Mouse (Mus musculus) intestine, embryonic 16.5 days (tissue): Measurements from ENCODE around the gene Paqr7. TPM values are rescaled to one million over a fixed set of nuclear protein-coding genes. Genes with fewer than 3 reads are reported as not detected.
A peak's percentile ranks its signal among the peaks of the same experiment; 100 is the strongest.

ENCODE experiments used
- ATAC-seq: fragments of 200-750 bp; cut with Nextera tagmentation; 2 replicates; pipeline ENCODE4 v1.8.0; 2017; ENCODE audit warnings: moderate TSS enrichment, moderate library complexity
- H3K27ac ChIP-seq: fragments of 300-500 bp; sonication (generic); 2 replicates; pipeline ENCODE4 v1.5.1; 2014; ENCODE audit warnings: mild to moderate bottlenecking, low read length
- H3K27me3 ChIP-seq: fragments of 300-500 bp; sonication (generic); replicated peaks from 2 replicates; pipeline ENCODE4 v1.6.1; 2014; ENCODE audit warnings: low read length, control low read depth, mixed read lengths; ENCODE audit not compliant: control insufficient read depth, insufficient read depth
- H3K36me3 ChIP-seq: fragments of 300-500 bp; sonication (generic); 2 replicates; pipeline ENCODE4 v1.6.1; 2014; ENCODE audit warnings: low read length, control low read depth; ENCODE audit not compliant: control insufficient read depth, insufficient read depth
- H3K4me1 ChIP-seq: fragments of 300-500 bp; sonication (generic); 2 replicates; pipeline ENCODE4 v1.6.1; 2014; ENCODE audit warnings: low read length, control low read depth, mixed read lengths; ENCODE audit not compliant: control insufficient read depth, insufficient read depth
- H3K4me2 ChIP-seq: fragments of 300-500 bp; sonication (generic); 2 replicates; pipeline ENCODE4 v1.6.1; 2014; ENCODE audit warnings: low read depth, low read length, control low read depth
- H3K4me3 ChIP-seq: fragments of 300-500 bp; sonication (generic); 2 replicates; pipeline ENCODE4 v1.5.1; 2014; ENCODE audit warnings: mild to moderate bottlenecking, low read length
- H3K9ac ChIP-seq: fragments of 300-500 bp; sonication (generic); 2 replicates; pipeline ENCODE4 v1.6.1; 2014; ENCODE audit warnings: low read depth, low read length
- H3K9me3 ChIP-seq: fragments of 300-500 bp; sonication (generic); 2 replicates; pipeline ENCODE4 v1.6.1; 2016; ENCODE audit warnings: low read length, control low read depth; ENCODE audit not compliant: control insufficient read depth
- WGBS: fragments of 180-500 bp; shearing (Covaris S2); extraction: QIAGEN DNeasy Blood & Tissue Kit; methylation state at CpG from one replicate; pipeline ENCODE4 v1.1.7; 2014; 5-methylcytosine and 5-hydroxymethylcytosine counted together
- polyA plus RNA-seq: library from polyadenylated mRNA; unstranded; fragments of >200 nt; fragmentation: Nextera tagmentation; extraction: Ambion mirVana; gene quantifications from 2 replicates; pipeline ENCODE4 v1.2.1, GENCODE M21; 2015

Gene Paqr7
- polyA plus RNA-seq, 1 experiment from 2014 or later = 23.6 TPM

DNA sequence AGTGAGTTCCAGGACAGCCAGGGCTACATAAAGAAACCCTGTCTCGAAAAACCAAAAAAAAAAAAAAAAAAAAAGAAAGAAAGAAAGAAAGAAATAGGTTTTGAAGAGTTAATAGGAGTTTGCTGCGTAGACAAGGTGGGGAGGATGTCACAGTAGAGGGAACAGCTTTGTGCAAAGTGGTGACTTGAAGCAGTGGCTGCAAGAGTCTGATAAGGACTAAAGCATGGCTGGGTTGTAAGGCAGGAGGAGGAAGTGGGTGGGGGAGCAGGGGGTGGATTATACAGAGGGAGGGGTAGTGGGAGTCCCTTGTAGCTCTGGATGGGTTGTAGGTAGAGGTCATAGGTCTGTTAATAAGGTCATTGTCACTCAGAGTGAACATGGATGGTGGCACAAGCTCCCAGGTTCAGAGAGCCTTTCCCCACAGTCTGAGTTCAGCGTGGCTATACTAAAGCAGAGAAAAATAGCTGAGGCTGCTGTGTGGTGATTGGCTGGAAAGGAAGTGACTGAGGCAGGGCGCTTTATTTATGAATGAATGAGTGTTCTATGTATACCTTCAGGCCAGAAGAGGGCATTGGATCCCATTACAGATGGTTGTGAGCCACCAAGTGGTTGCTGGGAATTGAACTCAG is 9.6 kb downstream of the Paqr7 start:
- no peaks in the 10 kb centered on the region for H3K9me3 ChIP-seq
- no peak for ATAC-seq
- whole genome bisulfite sequencing = 66% methylated on average over 3 of the region's 4 CpGs

GRCm38 (mm10) chr4:134506713-134507112 is 10.2 kb downstream of the Paqr7 start:
- 86% methylated on average over 19 of the region's 19 CpGs for WGBS
- no peak for ATAC-seq
- H3K9ac ChIP-seq = no peak overlapping the region

More for the DNA sequence above, 9.6 kb downstream of the Paqr7 start:
- Histone ChIP-seq H3K36me3 (0 out of 2 replicates have a peak, but pooled peaks cover 6% of the 10 kb centered on the region), H3K4me1 (peaks cover 1% of the 10 kb centered on the region; the same call in 1 of the 2 replicates), H3K9ac (no peak overlapping the region), H3K27ac (no peak overlapping the region), H3K4me3 (no peak overlapping the region), H3K4me2 (no peak overlapping the region), H3K27me3 (no peaks in the 10 kb centered on the region)

DNA sequence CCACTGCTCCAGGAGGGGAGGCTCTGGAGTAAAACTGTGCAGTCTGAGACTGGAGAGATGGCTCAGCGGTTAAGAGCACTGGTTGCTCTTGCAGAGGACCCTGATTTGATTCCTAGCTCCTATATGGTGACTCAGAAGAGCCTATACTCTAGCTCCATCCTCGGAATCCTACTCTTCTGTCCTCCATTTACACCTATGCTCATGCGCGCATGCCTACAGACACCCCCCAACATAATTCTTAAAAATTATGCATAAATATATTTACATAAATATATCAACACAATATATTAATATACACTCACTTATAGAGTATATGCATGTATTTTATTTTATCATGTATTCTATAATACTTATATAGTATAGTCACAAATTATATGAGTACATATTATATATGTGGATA is 13.9 kb downstream of the Paqr7 start:
- H3K4me3 ChIP-seq = no peak overlapping the region

More at GRCm38 (mm10) chr4:134506713-134507112, 10.2 kb downstream of the Paqr7 start:
- H3K9me3 ChIP-seq = no peaks in the 10 kb centered on the region
- peaks cover 5% of the 10 kb centered on the region for H3K4me1 ChIP-seq
- no peak overlapping the region for H3K27ac ChIP-seq
- H3K4me3 ChIP-seq = no peak overlapping the region
- H3K27me3 ChIP-seq = no peaks in the 10 kb centered on the region
- H3K36me3 ChIP-seq = 0 out of 2 replicates have a peak, but pooled peaks cover 6% of the 10 kb centered on the region
- H3K4me2 ChIP-seq = no peak overlapping the region

GRCm38 (mm10) chr4:134510845-134511411 is 14.4 kb downstream of the Paqr7 start, which contains the start of gene Aunip:
Aunip (plus strand) TSS chr4:134510999.
- Histone ChIP-seq H3K27me3 (no peaks in the 10 kb centered on the region), H3K9me3 (no peaks in the 10 kb centered on the region), H3K4me1 (peaks cover 17% of the 10 kb centered on the region), H3K36me3 (0 out of 2 replicates have a peak, but pooled peaks cover 6% of the 10 kb centered on the region), H3K27ac (peak within 1 kb of the TSS; percentile 68), H3K4me3 (peak within 1 kb of the TSS; percentile 70), H3K4me2 (peak within 1 kb of the TSS; percentile 89), H3K9ac (peak within 1 kb of the TSS; percentile 73)
- peak; percentile 94 for ATAC-seq
- under 1% methylated on average over 41 of the region's 42 CpGs for WGBS

More for the DNA sequence above, 13.9 kb downstream of the Paqr7 start:
- WGBS = 75% methylated on average over 4 of the region's 4 CpGs
- no peak overlapping the region for H3K27ac ChIP-seq
- no peaks in the 10 kb centered on the region for H3K9me3 ChIP-seq
- 0 out of 2 replicates have a peak, but pooled peaks cover 6% of the 10 kb centered on the region for H3K36me3 ChIP-seq
- H3K4me1 ChIP-seq = peaks cover 17% of the 10 kb centered on the region
- no peaks in the 10 kb centered on the region for H3K27me3 ChIP-seq
- 0 out of 2 replicates have a peak overlapping the region, but pooled peaks have one; percentile 11 for H3K9ac ChIP-seq
- 0 out of 2 replicates have a peak overlapping the region, but pooled peaks have one; percentile 89 for H3K4me2 ChIP-seq
- ATAC-seq = peak; percentile 2

DNA sequence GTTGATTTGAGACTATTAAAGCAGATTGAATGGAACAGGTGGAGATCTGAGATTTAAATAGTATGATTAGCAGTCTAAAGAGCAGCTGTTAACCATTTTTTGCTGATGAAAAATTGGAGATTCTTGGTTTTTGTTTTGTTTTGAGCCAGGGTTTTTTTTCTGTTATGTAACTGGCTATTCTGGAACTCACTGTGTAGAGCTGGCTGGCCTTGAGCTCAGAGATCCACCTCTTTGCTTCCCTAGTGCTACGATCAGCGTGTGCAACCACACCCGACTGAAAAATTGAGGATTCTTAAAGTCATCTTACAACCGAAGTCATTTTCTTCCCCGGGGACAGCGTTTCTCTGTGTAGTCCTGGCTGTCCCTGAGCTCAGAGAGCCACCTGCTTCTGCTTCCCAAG is 15.2 kb downstream of the Paqr7 start:
- Histone ChIP-seq H3K27ac (no peak overlapping the region), H3K9me3 (no peaks in the 10 kb centered on the region), H3K36me3 (0 out of 2 replicates have a peak, but pooled peaks cover 6% of the 10 kb centered on the region), H3K4me2 (peak overlapping the region; percentile 89), H3K27me3 (no peaks in the 10 kb centered on the region), H3K4me1 (peaks cover 17% of the 10 kb centered on the region), H3K4me3 (peak overlapping the region; percentile 70), H3K9ac (peak overlapping the region; percentile 40; the same call in 1 of the 2 replicates)
- no peak for ATAC-seq
- 47% methylated on average over 6 of the region's 6 CpGs for WGBS

DNA sequence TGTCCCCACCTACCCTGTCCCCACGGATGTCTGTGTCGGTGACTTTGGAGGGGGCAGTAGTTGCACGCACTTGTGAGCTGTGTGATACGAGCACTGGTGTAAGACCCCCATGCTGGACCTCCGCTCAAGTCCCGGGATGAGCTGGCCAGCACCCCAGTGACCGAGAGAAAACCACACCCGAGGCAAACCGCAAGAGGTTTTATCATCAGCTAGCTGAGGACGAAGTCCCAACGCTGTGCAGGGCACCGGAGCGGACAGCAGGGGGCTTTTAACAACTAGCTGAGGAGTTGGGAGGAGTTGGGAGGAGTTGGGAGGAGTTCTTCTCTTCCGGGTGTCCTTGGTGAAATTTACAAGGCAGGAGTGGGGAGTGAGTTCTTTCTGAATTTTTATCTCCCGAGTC is 16.3 kb downstream of the Paqr7 start:
- Histone ChIP-seq H3K36me3 (no peaks in the 10 kb centered on the region), H3K27me3 (no peaks in the 10 kb centered on the region), H3K9ac (no peak overlapping the region; the same call in 1 of the 2 replicates), H3K4me2 (peak overlapping the region; percentile 44), H3K4me3 (peak overlapping the region; percentile 32), H3K4me1 (peaks cover 24% of the 10 kb centered on the region), H3K9me3 (no peaks in the 10 kb centered on the region), H3K27ac (no peak overlapping the region)
- WGBS = 13% methylated on average over 15 of the region's 15 CpGs
- peak; percentile 43 for ATAC-seq

- Histone ChIP-seq H3K4me1 (peaks cover 24% of the 10 kb centered on the region), H3K9ac (peak overlapping the region; percentile 33; the same call in 1 of the 2 replicates), H3K27ac (peak overlapping the region; percentile 41; the same call in 1 of the 2 replicates), H3K27me3 (no peaks in the 10 kb centered on the region), H3K36me3 (no peaks in the 10 kb centered on the region), H3K4me2 (no peak overlapping the region), H3K4me3 (no peak overlapping the region), H3K9me3 (no peaks in the 10 kb centered on the region)
- no peak for ATAC-seq
- 82% methylated on average over 11 of the region's 11 CpGs for WGBS
Observed at GRCm38 (mm10) chr4:134514309-134514930, 17.9 kb downstream of the Paqr7 start.

DNA sequence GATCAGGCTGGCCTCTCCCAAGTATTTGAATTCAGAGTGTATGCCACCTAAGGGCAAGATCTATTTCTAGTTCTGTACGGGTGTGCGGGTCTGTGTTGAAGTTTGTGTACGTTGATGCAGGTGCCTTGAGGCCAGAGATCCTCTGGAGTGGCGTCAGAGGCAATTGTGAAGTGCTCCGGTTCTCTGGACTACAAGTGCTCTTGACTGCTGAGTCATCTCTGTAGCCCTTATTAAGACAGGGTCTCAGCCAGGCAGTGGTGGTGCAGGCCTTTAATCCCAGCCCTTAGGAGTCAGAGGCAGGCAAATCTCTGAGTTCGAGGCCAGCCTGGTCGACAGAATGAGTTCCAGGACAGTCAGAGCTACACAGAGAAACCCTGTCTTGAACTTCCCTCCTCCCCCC is 19.1 kb downstream of the Paqr7 start:
- no peaks in the 10 kb centered on the region for H3K9me3 ChIP-seq
- no peaks in the 10 kb centered on the region for H3K36me3 ChIP-seq
- no peak overlapping the region for H3K27ac ChIP-seq
- 80% methylated on average over 7 of the region's 7 CpGs for WGBS
- H3K4me2 ChIP-seq = no peak overlapping the region
- no peak overlapping the region for H3K4me3 ChIP-seq
- peaks cover 24% of the 10 kb centered on the region for H3K4me1 ChIP-seq
- H3K9ac ChIP-seq = no peak overlapping the region
- ATAC-seq = no peak
- no peaks in the 10 kb centered on the region for H3K27me3 ChIP-seq

GRCm38 (mm10) chr4:134516981-134517380 is 20.5 kb downstream of the Paqr7 start:
- no peak overlapping the region for H3K4me2 ChIP-seq
- 0 out of 2 replicates have a peak, but pooled peaks have one; percentile 41 for ATAC-seq
- H3K4me3 ChIP-seq = no peak overlapping the region
- 58% methylated on average over 8 of the region's 8 CpGs for WGBS
- peaks cover 3% of the 10 kb centered on the region; the same call in 1 of the 2 replicates for H3K36me3 ChIP-seq
- no peak overlapping the region for H3K9ac ChIP-seq
- peak overlapping the region; percentile 49; the same call in 1 of the 2 replicates for H3K27ac ChIP-seq
- no peaks in the 10 kb centered on the region for H3K9me3 ChIP-seq
- no peaks in the 10 kb centered on the region for H3K27me3 ChIP-seq
- peaks cover 17% of the 10 kb centered on the region for H3K4me1 ChIP-seq
